Mouse (Mus musculus): ENCODE measurements around the gene Mea1. TPM values are rescaled to one million over a fixed set of nuclear protein-coding genes. Genes with fewer than 3 reads are reported as not detected.

The Mea1 gene
- polyA plus RNA-seq, 1 experiment from 2014 or later = 148 TPM

GRCm38 (mm10) chr17:46699245-46699644 lies 20.7 kb downstream of the Mea1 start:
- no peaks in the 10 kb centered on the region for H3K9me3 ChIP-seq (replicated peaks; ENCODE audit: control insufficient read depth, low read length)
- no peak overlapping the region for H3K4me2 ChIP-seq (ENCODE audit: low read depth, low read length)
- H3K4me1 ChIP-seq (ENCODE audit: control insufficient read depth, insufficient read depth, low read length) = peaks cover 31% of the 10 kb centered on the region
- H3K4me3 ChIP-seq (replicated peaks; ENCODE audit: low read length) = no peak overlapping the region
- WGBS = 69% methylated on average over 5 of the region's 5 CpGs
- no peaks in the 10 kb centered on the region for H3K27me3 ChIP-seq (ENCODE audit: control insufficient read depth, insufficient read depth, low read length)
- H3K27ac ChIP-seq (ENCODE audit: low read length) = no peak overlapping the region
- no peak overlapping the region for H3K9ac ChIP-seq (ENCODE audit: low read length)
- H3K36me3 ChIP-seq (ENCODE audit: control insufficient read depth, insufficient read depth, low read length) = peaks cover 4% of the 10 kb centered on the region; the same call in 1 of the 2 replicates
- ATAC-seq (ENCODE audit: insufficient read depth, low FRiP score) = no peak

- H3K9ac ChIP-seq (ENCODE audit: low read length) = no peak overlapping the region
- no peak overlapping the region for H3K4me3 ChIP-seq (replicated peaks; ENCODE audit: low read length)
- no peaks in the 10 kb centered on the region for H3K9me3 ChIP-seq (replicated peaks; ENCODE audit: control insufficient read depth, low read length)
- ATAC-seq (ENCODE audit: insufficient read depth, low FRiP score) = no peak
- WGBS = 83% methylated on average over 3 of the region's 3 CpGs
- H3K27me3 ChIP-seq (ENCODE audit: control insufficient read depth, insufficient read depth, low read length) = no peaks in the 10 kb centered on the region
- no peak overlapping the region for H3K4me2 ChIP-seq (ENCODE audit: low read depth, low read length)
- H3K27ac ChIP-seq (ENCODE audit: low read length) = no peak overlapping the region
- H3K36me3 ChIP-seq (ENCODE audit: control insufficient read depth, insufficient read depth, low read length) = peaks cover 4% of the 10 kb centered on the region; the same call in 1 of the 2 replicates
- peaks cover 31% of the 10 kb centered on the region for H3K4me1 ChIP-seq (ENCODE audit: control insufficient read depth, insufficient read depth, low read length)
Observed at GRCm38 (mm10) chr17:46699912-46700311, 21.3 kb downstream of the Mea1 start.

GRCm38 (mm10) chr17:46701489-46701888 lies 22.9 kb downstream of the Mea1 start:
- 77% methylated on average over 12 of the region's 12 CpGs for WGBS
- Histone ChIP-seq H3K9me3 (replicated peaks; ENCODE audit: control insufficient read depth, low read length) (no peaks in the 10 kb centered on the region), H3K27ac (ENCODE audit: low read length) (no peak overlapping the region), H3K27me3 (ENCODE audit: control insufficient read depth, insufficient read depth, low read length) (no peaks in the 10 kb centered on the region), H3K36me3 (ENCODE audit: control insufficient read depth, insufficient read depth, low read length) (peaks cover 4% of the 10 kb centered on the region; the same call in 1 of the 2 replicates), H3K4me3 (replicated peaks; ENCODE audit: low read length) (no peak overlapping the region), H3K4me1 (ENCODE audit: control insufficient read depth, insufficient read depth, low read length) (peaks cover 37% of the 10 kb centered on the region), H3K9ac (ENCODE audit: low read length) (peak overlapping the region; percentile 39; the same call in 1 of the 2 replicates), H3K4me2 (ENCODE audit: low read depth, low read length) (no peak overlapping the region)
- ATAC-seq (ENCODE audit: insufficient read depth, low FRiP score) = no peak

- WGBS = 78% methylated on average over 12 of the region's 12 CpGs
- H3K4me2 ChIP-seq (ENCODE audit: low read depth, low read length) = no peak overlapping the region
Observed at GRCm38 (mm10) chr17:46702100-46702499, 23.5 kb downstream of the Mea1 start.

GRCm38 (mm10) chr17:46702506-46702905 lies 23.9 kb downstream of the Mea1 start:
- Histone ChIP-seq H3K36me3 (ENCODE audit: control insufficient read depth, insufficient read depth, low read length) (peaks cover 4% of the 10 kb centered on the region; the same call in 1 of the 2 replicates), H3K27ac (ENCODE audit: low read length) (no peak overlapping the region), H3K4me2 (ENCODE audit: low read depth, low read length) (no peak overlapping the region), H3K4me3 (replicated peaks; ENCODE audit: low read length) (peak overlapping the region; percentile 12; the same call in 1 of the 2 replicates), H3K27me3 (ENCODE audit: control insufficient read depth, insufficient read depth, low read length) (no peaks in the 10 kb centered on the region), H3K9ac (ENCODE audit: low read length) (peak overlapping the region; percentile 90; the same call in 1 of the 2 replicates), H3K4me1 (ENCODE audit: control insufficient read depth, insufficient read depth, low read length) (peaks cover 37% of the 10 kb centered on the region), H3K9me3 (replicated peaks; ENCODE audit: control insufficient read depth, low read length) (no peaks in the 10 kb centered on the region)
- ATAC-seq (ENCODE audit: insufficient read depth, low FRiP score) = no peak
- 85% methylated on average over 5 of the region's 5 CpGs for WGBS

More at GRCm38 (mm10) chr17:46702100-46702499, 23.5 kb downstream of the Mea1 start:
- H3K36me3 ChIP-seq (ENCODE audit: control insufficient read depth, insufficient read depth, low read length) = peaks cover 4% of the 10 kb centered on the region; the same call in 1 of the 2 replicates
- no peak overlapping the region for H3K27ac ChIP-seq (ENCODE audit: low read length)
- no peak for ATAC-seq (ENCODE audit: insufficient read depth, low FRiP score)
- H3K9me3 ChIP-seq (replicated peaks; ENCODE audit: control insufficient read depth, low read length) = no peaks in the 10 kb centered on the region
- 0 out of 2 replicates have a peak overlapping the region, but pooled peaks have one; percentile 39 for H3K9ac ChIP-seq (ENCODE audit: low read length)
- H3K4me3 ChIP-seq (replicated peaks; ENCODE audit: low read length) = no peak overlapping the region
- no peaks in the 10 kb centered on the region for H3K27me3 ChIP-seq (ENCODE audit: control insufficient read depth, insufficient read depth, low read length)
- H3K4me1 ChIP-seq (ENCODE audit: control insufficient read depth, insufficient read depth, low read length) = peaks cover 37% of the 10 kb centered on the region

GRCm38 (mm10) chr17:46703971-46704886 lies 25.6 kb downstream of the Mea1 start:
- peaks cover 37% of the 10 kb centered on the region for H3K4me1 ChIP-seq (ENCODE audit: control insufficient read depth, insufficient read depth, low read length)
- H3K36me3 ChIP-seq (ENCODE audit: control insufficient read depth, insufficient read depth, low read length) = peaks cover 4% of the 10 kb centered on the region; the same call in 1 of the 2 replicates
- peak overlapping the region; percentile 86 for H3K4me3 ChIP-seq (replicated peaks; ENCODE audit: low read length)
- WGBS = 2% methylated on average over 40 of the region's 41 CpGs
- H3K9ac ChIP-seq (ENCODE audit: low read length) = peak overlapping the region; percentile 90
- ATAC-seq (ENCODE audit: insufficient read depth, low FRiP score) = peak; percentile 83
- no peaks in the 10 kb centered on the region for H3K27me3 ChIP-seq (ENCODE audit: control insufficient read depth, insufficient read depth, low read length)
- peak overlapping the region; percentile 66 for H3K4me2 ChIP-seq (ENCODE audit: low read depth, low read length)
- no peaks in the 10 kb centered on the region for H3K9me3 ChIP-seq (replicated peaks; ENCODE audit: control insufficient read depth, low read length)
- H3K27ac ChIP-seq (ENCODE audit: low read length) = peak overlapping the region; percentile 96

GRCm38 (mm10) chr17:46704887-46705835 lies 26.6 kb downstream of the Mea1 start, which contains the start of gene Ppp2r5d:
Gene Ppp2r5d, minus strand, starts transcription at chr17:46705111.
- H3K4me1 ChIP-seq (ENCODE audit: control insufficient read depth, insufficient read depth, low read length) = peaks cover 37% of the 10 kb centered on the region
- no peaks in the 10 kb centered on the region for H3K9me3 ChIP-seq (replicated peaks; ENCODE audit: control insufficient read depth, low read length)
- H3K36me3 ChIP-seq (ENCODE audit: control insufficient read depth, insufficient read depth, low read length) = no peaks in the 10 kb centered on the region
- H3K4me2 ChIP-seq (ENCODE audit: low read depth, low read length) = peak within 1 kb of the TSS; percentile 95
- WGBS = under 1% methylated on average over 48 of the region's 48 CpGs
- H3K4me3 ChIP-seq (replicated peaks; ENCODE audit: low read length) = peak within 1 kb of the TSS; percentile 86
- peak within 1 kb of the TSS; percentile 96 for H3K27ac ChIP-seq (ENCODE audit: low read length)
- H3K9ac ChIP-seq (ENCODE audit: low read length) = peak within 1 kb of the TSS; percentile 90
- peak; percentile 95 for ATAC-seq (ENCODE audit: insufficient read depth, low FRiP score)
- no peaks in the 10 kb centered on the region for H3K27me3 ChIP-seq (ENCODE audit: control insufficient read depth, insufficient read depth, low read length)

- no peak overlapping the region for H3K4me2 ChIP-seq (ENCODE audit: low read depth, low read length)
- H3K27me3 ChIP-seq (ENCODE audit: control insufficient read depth, insufficient read depth, low read length) = no peaks in the 10 kb centered on the region
- no peaks in the 10 kb centered on the region for H3K36me3 ChIP-seq (ENCODE audit: control insufficient read depth, insufficient read depth, low read length)
- H3K9ac ChIP-seq (ENCODE audit: low read length) = no peak overlapping the region
- no peaks in the 10 kb centered on the region for H3K9me3 ChIP-seq (replicated peaks; ENCODE audit: control insufficient read depth, low read length)
- no peak for ATAC-seq (ENCODE audit: insufficient read depth, low FRiP score)
- H3K4me3 ChIP-seq (replicated peaks; ENCODE audit: low read length) = no peak overlapping the region
- 90% methylated on average over 14 of the region's 14 CpGs for WGBS
- peaks cover 29% of the 10 kb centered on the region for H3K4me1 ChIP-seq (ENCODE audit: control insufficient read depth, insufficient read depth, low read length)
- no peak overlapping the region for H3K27ac ChIP-seq (ENCODE audit: low read length)
Observed at GRCm38 (mm10) chr17:46706375-46707089, 27.9 kb downstream of the Mea1 start.
